Mouse (Mus musculus): ENCODE results near the gene Clec3b. TPM values are rescaled to one million over a fixed set of nuclear protein-coding genes. Genes with fewer than 3 reads are reported as not detected.

Gene Clec3b
- polyA plus RNA-seq (2015; fragmentation: Nextera tagmentation; extraction: Ambion mirVana) = 13.9 and 17.1 TPM in 2 replicates

- 61% methylated on average over 5 of the region's 5 CpGs for WGBS
- ATAC-seq (ENCODE audit: low FRiP score, low TSS enrichment) = no peak
- no peaks in the 10 kb centered on the region for H3K9me3 ChIP-seq (ENCODE audit: control insufficient read depth, low read length)
- no peaks in the 10 kb centered on the region for H3K4me1 ChIP-seq (replicated peaks; ENCODE audit: control insufficient read depth, insufficient read depth)
- no peaks in the 10 kb centered on the region for H3K27me3 ChIP-seq (ENCODE audit: control insufficient read depth, insufficient read depth, low read length)
- H3K36me3 ChIP-seq (ENCODE audit: control insufficient read depth, insufficient read depth, low read length) = no peaks in the 10 kb centered on the region
- TF ChIP-seq EP300 (optimal IDR thresholded peaks at IDR 0.05) (no peak), CTCF (IDR thresholded peaks at IDR 0.05; ENCODE audit: low read depth) (no peak)
- H3K4me2 ChIP-seq (replicated peaks; ENCODE audit: low read depth) = peak within 1 kb of the TSS; percentile 20
- peak within 1 kb of the TSS; percentile 23; the same call in 1 of the 2 replicates for H3K9ac ChIP-seq (ENCODE audit: low read length)
- DNase-seq (ENCODE audit: low spot score) = no peak
- H3K27ac ChIP-seq (replicated peaks) = peak within 1 kb of the TSS; percentile 75
- peak within 1 kb of the TSS; percentile 6; the same call in 1 of the 2 replicates for H3K4me3 ChIP-seq (ENCODE audit: low read depth, low read length)
Measured at GRCm38 (mm10) chr9:123150241-123151020, at the start of gene Clec3b. TSS of gene Clec3b (plus strand) at chr9:123150946.

DNA sequence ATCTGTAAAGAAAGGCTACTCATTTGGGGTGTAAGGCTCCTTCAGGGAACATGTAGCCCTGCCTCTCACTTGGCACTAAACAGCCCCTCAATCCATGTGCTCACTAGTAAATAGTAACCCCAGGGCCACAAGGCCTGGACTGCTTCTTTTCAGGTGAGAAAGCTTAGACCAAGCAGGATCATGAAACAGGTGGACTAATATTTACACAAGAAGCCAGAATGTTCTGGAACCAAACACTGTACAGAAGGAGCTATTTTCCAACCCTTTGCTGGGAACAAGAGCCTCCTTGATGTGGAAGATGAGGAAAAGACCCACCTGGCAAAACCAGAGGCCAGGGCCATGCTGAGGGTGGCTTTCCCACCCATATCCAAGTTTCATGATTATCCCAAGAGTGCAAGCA is 47.3 kb upstream of the Clec3b start:
- no peaks in the 10 kb centered on the region for H3K4me1 ChIP-seq (replicated peaks; ENCODE audit: control insufficient read depth, insufficient read depth)
- no peaks in the 10 kb centered on the region for H3K27me3 ChIP-seq (ENCODE audit: control insufficient read depth, insufficient read depth, low read length)
- H3K4me3 ChIP-seq (ENCODE audit: low read depth, low read length) = no peak overlapping the region
- H3K9ac ChIP-seq (ENCODE audit: low read length) = no peak overlapping the region
- no peak overlapping the region for H3K27ac ChIP-seq (replicated peaks)
- TF ChIP-seq EP300 (optimal IDR thresholded peaks at IDR 0.05) (no peak), CTCF (IDR thresholded peaks at IDR 0.05; ENCODE audit: low read depth) (no peak)
- peaks cover 13% of the 10 kb centered on the region; the same call in 1 of the 2 replicates for H3K36me3 ChIP-seq (ENCODE audit: control insufficient read depth, insufficient read depth, low read length)
- DNase-seq (ENCODE audit: low spot score) (no peak), ATAC-seq (ENCODE audit: low FRiP score, low TSS enrichment) (peak; percentile 60; the same call in 1 of the 2 replicates)
- H3K4me2 ChIP-seq (replicated peaks; ENCODE audit: low read depth) = no peak overlapping the region
- no peaks in the 10 kb centered on the region for H3K9me3 ChIP-seq (ENCODE audit: control insufficient read depth, low read length)

- Histone ChIP-seq H3K36me3 (ENCODE audit: control insufficient read depth, insufficient read depth, low read length) (peaks cover 13% of the 10 kb centered on the region; the same call in 1 of the 2 replicates), H3K4me2 (replicated peaks; ENCODE audit: low read depth) (no peak overlapping the region), H3K27me3 (ENCODE audit: control insufficient read depth, insufficient read depth, low read length) (no peaks in the 10 kb centered on the region), H3K4me3 (ENCODE audit: low read depth, low read length) (no peak overlapping the region), H3K4me1 (replicated peaks; ENCODE audit: control insufficient read depth, insufficient read depth) (no peaks in the 10 kb centered on the region), H3K27ac (replicated peaks) (0 out of 2 replicates have a peak overlapping the region, but pooled peaks have one; percentile 30), H3K9ac (ENCODE audit: low read length) (no peak overlapping the region), H3K9me3 (ENCODE audit: control insufficient read depth, low read length) (no peaks in the 10 kb centered on the region)
- peak; percentile 28; the same call in 1 of the 2 replicates for ATAC-seq (ENCODE audit: low FRiP score, low TSS enrichment)
- TF ChIP-seq CTCF (IDR thresholded peaks at IDR 0.05; ENCODE audit: low read depth) (no peak), EP300 (optimal IDR thresholded peaks at IDR 0.05) (no peak)
- DNase-seq (ENCODE audit: low spot score) = peak; percentile 25
Measured at GRCm38 (mm10) chr9:123104362-123104761, 46.4 kb upstream of the Clec3b start.

DNA sequence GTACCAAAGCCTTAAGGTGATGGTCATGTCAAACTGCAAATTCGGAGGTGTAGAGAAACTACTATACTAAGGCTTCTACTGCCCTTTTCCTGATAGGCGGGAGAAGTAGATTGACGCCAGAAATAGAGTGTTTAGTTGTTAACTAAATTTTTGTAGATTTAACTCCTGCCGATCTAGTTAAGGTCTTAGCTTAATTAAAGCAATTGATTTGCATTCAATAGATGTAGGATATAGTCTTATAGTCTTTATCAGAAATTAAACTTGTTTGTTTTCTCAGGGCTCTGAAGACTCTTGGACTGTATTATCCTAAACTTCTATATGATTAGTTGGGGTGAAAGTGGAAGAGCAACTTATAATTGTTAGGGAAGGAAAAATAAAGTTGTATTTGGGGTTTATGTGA is 43.6 kb upstream of the Clec3b start:
- Histone ChIP-seq H3K4me1 (replicated peaks; ENCODE audit: control insufficient read depth, insufficient read depth) (peaks cover 6% of the 10 kb centered on the region; the same call in 1 of the 2 replicates), H3K4me3 (ENCODE audit: low read depth, low read length) (no peak overlapping the region), H3K9me3 (ENCODE audit: control insufficient read depth, low read length) (no peaks in the 10 kb centered on the region), H3K27ac (replicated peaks) (no peak overlapping the region), H3K36me3 (ENCODE audit: control insufficient read depth, insufficient read depth, low read length) (0 out of 2 replicates have a peak, but pooled peaks cover 3% of the 10 kb centered on the region), H3K9ac (ENCODE audit: low read length) (no peak overlapping the region), H3K27me3 (ENCODE audit: control insufficient read depth, insufficient read depth, low read length) (no peaks in the 10 kb centered on the region), H3K4me2 (replicated peaks; ENCODE audit: low read depth) (no peak overlapping the region)
- TF ChIP-seq EP300 (optimal IDR thresholded peaks at IDR 0.05) = no peak
- TF ChIP-seq CTCF (IDR thresholded peaks at IDR 0.05; ENCODE audit: low read depth) = no peak
- no peak for ATAC-seq (ENCODE audit: low FRiP score, low TSS enrichment)
- DNase-seq (ENCODE audit: low spot score) = no peak
- WGBS = 80% methylated on average over 4 of the region's 4 CpGs

- Histone ChIP-seq H3K9me3 (ENCODE audit: control insufficient read depth, low read length) (no peaks in the 10 kb centered on the region), H3K27ac (replicated peaks) (peak overlapping the region; percentile 13; the same call in 1 of the 2 replicates), H3K4me3 (ENCODE audit: low read depth, low read length) (no peak overlapping the region), H3K4me2 (replicated peaks; ENCODE audit: low read depth) (no peak overlapping the region), H3K36me3 (ENCODE audit: control insufficient read depth, insufficient read depth, low read length) (0 out of 2 replicates have a peak, but pooled peaks cover 3% of the 10 kb centered on the region), H3K27me3 (ENCODE audit: control insufficient read depth, insufficient read depth, low read length) (no peaks in the 10 kb centered on the region), H3K9ac (ENCODE audit: low read length) (no peak overlapping the region), H3K4me1 (replicated peaks; ENCODE audit: control insufficient read depth, insufficient read depth) (peaks cover 6% of the 10 kb centered on the region; the same call in 1 of the 2 replicates)
- ATAC-seq (ENCODE audit: low FRiP score, low TSS enrichment) (no peak), DNase-seq (ENCODE audit: low spot score) (no peak)
- TF ChIP-seq CTCF (IDR thresholded peaks at IDR 0.05; ENCODE audit: low read depth) = no peak
- TF ChIP-seq EP300 (optimal IDR thresholded peaks at IDR 0.05) = no peak
- WGBS = 54% methylated on average over 7 of the region's 7 CpGs
Measured at GRCm38 (mm10) chr9:123109188-123109587, 41.6 kb upstream of the Clec3b start.

DNA sequence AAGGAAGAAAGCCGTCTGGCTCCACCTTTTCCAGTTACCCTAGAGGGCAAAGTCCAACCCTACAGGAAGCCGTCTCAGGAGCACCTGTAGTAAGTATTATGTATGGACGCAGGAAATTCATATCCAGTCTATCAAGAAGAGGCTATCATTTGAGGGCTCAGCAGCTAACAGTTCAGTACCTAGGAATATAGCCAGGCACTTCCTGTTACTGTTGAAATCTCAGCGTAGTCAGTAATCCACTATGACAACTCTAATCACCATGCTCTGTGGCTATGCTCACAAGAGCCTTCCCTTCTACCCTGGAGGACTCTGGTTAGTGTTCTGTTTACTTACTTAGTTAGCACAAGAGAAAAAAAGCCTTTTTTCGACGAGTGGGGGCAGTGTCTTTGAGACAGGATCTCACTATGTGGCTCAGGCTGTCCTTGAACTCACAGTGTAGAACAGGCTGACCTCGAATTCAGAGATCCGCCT is 39.0 kb upstream of the Clec3b start:
- Histone ChIP-seq H3K4me2 (replicated peaks; ENCODE audit: low read depth) (peak overlapping the region; percentile 88), H3K9me3 (ENCODE audit: control insufficient read depth, low read length) (no peaks in the 10 kb centered on the region), H3K4me3 (ENCODE audit: low read depth, low read length) (peak overlapping the region; percentile 87), H3K27me3 (ENCODE audit: control insufficient read depth, insufficient read depth, low read length) (no peaks in the 10 kb centered on the region), H3K36me3 (ENCODE audit: control insufficient read depth, insufficient read depth, low read length) (no peaks in the 10 kb centered on the region; the same call in 1 of the 2 replicates), H3K9ac (ENCODE audit: low read length) (peak overlapping the region; percentile 94), H3K4me1 (replicated peaks; ENCODE audit: control insufficient read depth, insufficient read depth) (peaks cover 6% of the 10 kb centered on the region; the same call in 1 of the 2 replicates), H3K27ac (replicated peaks) (peak overlapping the region; percentile 97)
- TF ChIP-seq CTCF (IDR thresholded peaks at IDR 0.05; ENCODE audit: low read depth) (peak; percentile 21), EP300 (optimal IDR thresholded peaks at IDR 0.05) (no peak)
- WGBS = 35% methylated on average over 8 of the region's 8 CpGs
- DNase-seq (ENCODE audit: low spot score) (peak; percentile 47), ATAC-seq (ENCODE audit: low FRiP score, low TSS enrichment) (peak; percentile 64)

All from stomach, postnatal 0 days (tissue).